ENCODE assay signal across 27 mouse cellular contexts in genomic region chr6:13854230-13854629, GRCm38 (mm10). TPM values are rescaled to one million over a fixed set of nuclear protein-coding genes. Genes with fewer than 3 reads are reported as not detected.
DNase-seq lines count a peak whose midpoint lies in the region; ATAC-seq and TF ChIP-seq lines count a peak whose summit lies in the region.
"Had no signal": no experiment of that assay in that cellular context is flagged by ENCODE, and none has a peak within 500 bp of the region (broad histone marks: within the 10 kb centered on the region; RNA-seq: fewer than 3 reads in every experiment).

No protein-coding gene starts in this region.

- H3K9me3 ChIP-seq in heart, embryonic 13.5 days, result no peaks in the 10 kb centered on the region
- no peaks in the 10 kb centered on the region for H3K9me3 ChIP-seq in liver, embryonic 11.5 days (ENCODE audit: control insufficient read depth, low read length)
- no peaks in the 10 kb centered on the region for H3K9me3 ChIP-seq in liver, postnatal 0 days (ENCODE audit: low read length)
- H3K9me3 ChIP-seq in embryonic facial prominence, embryonic 10.5 days, result no peaks in the 10 kb centered on the region
- H3K9me3 ChIP-seq in limb, embryonic 12.5 days, result no peaks in the 10 kb centered on the region
- H3K9me3 ChIP-seq: heart, embryonic 15.5 days; intestine, embryonic 15.5 days; liver, embryonic 13.5 days; lung, embryonic 15.5 days; megakaryocyte, embryonic 14.5 days; neural tube, embryonic 15.5 days; stomach, embryonic 15.5 days had no signal

- H3K4me1 ChIP-seq in heart, embryonic 13.5 days, result no peaks in the 10 kb centered on the region
- H3K4me1 ChIP-seq in liver, embryonic 11.5 days (replicated peaks; ENCODE audit: control insufficient read depth, insufficient read depth, low read length), result no peaks in the 10 kb centered on the region
- no peaks in the 10 kb centered on the region for H3K4me1 ChIP-seq in liver, postnatal 0 days (ENCODE audit: insufficient read depth)
- H3K4me1 ChIP-seq in embryonic facial prominence, embryonic 10.5 days, result no peaks in the 10 kb centered on the region; the same call in 1 of the 2 replicates
- no peaks in the 10 kb centered on the region for H3K4me1 ChIP-seq in limb, embryonic 12.5 days (replicated peaks)
- H3K4me1 ChIP-seq: heart, embryonic 15.5 days; intestine, embryonic 15.5 days; liver, embryonic 13.5 days; lung, embryonic 15.5 days; megakaryocyte, embryonic 14.5 days; neural tube, embryonic 15.5 days; stomach, embryonic 15.5 days had no signal

- 36% methylated on average over 11 of the region's 11 CpGs for WGBS in heart, embryonic 13.5 days
- WGBS in liver, embryonic 11.5 days, result 34% methylated on average over 11 of the region's 11 CpGs
- WGBS in liver, postnatal 0 days (ENCODE audit: insufficient replicate concordance), result 42% methylated on average over 10 of the region's 11 CpGs
- WGBS in embryonic facial prominence, embryonic 10.5 days, result 22% methylated on average over 11 of the region's 11 CpGs
- 26% methylated on average over 11 of the region's 11 CpGs for WGBS in limb, embryonic 12.5 days

- intact Hi-C loops in heart, postnatal 14 days (cut with DNase I), result no loop called here

- no peak for TF ChIP-seq CTCF in liver, postnatal 0 days (IDR thresholded peaks at IDR 0.05; ENCODE audit: low read depth)

- H3K4me2 ChIP-seq in heart, embryonic 13.5 days, result peak overlapping the region; percentile 28; the same call in 1 of the 2 replicates
- no peak overlapping the region for H3K4me2 ChIP-seq in liver, embryonic 11.5 days
- no peak overlapping the region for H3K4me2 ChIP-seq in liver, postnatal 0 days (ENCODE audit: low read depth, low read length)
- peak overlapping the region; percentile 27 for H3K4me2 ChIP-seq in limb, embryonic 12.5 days
- H3K4me2 ChIP-seq: heart, embryonic 15.5 days; intestine, embryonic 15.5 days; liver, embryonic 13.5 days; lung, embryonic 15.5 days; neural tube, embryonic 15.5 days; stomach, embryonic 15.5 days had no signal

- no peak for DNase-seq in heart, postnatal 14 days
- DNase-seq in liver, embryonic 11.5 days (ENCODE audit: low spot score), result no peak
- no peak for DNase-seq in liver, postnatal 0 days
- no peak for DNase-seq in embryonic facial prominence, embryonic 10.5 days (ENCODE audit: low spot score)
- no peak for DNase-seq in urinary bladder, postnatal 25 days (ENCODE audit: low spot score)
- DNase-seq in layer of hippocampus, adult 9-10 months (ENCODE audit: low spot score), result no peak
- DNase-seq: adrenal gland, adult 8-10 months; cerebellum, adult 18-20 months; cerebellum, postnatal 14 days; forebrain, postnatal 0 days; gastrocnemius, postnatal 36 days; heart, adult 2 months; kidney, postnatal 4 days; layer of hippocampus, adult 9-11 months; left cerebral cortex, postnatal 4 days; liver, embryonic 13.5 days; lung, postnatal 36 days; thymus, postnatal 36 days had no signal

- H3K36me3 ChIP-seq in heart, embryonic 13.5 days, result no peaks in the 10 kb centered on the region
- no peaks in the 10 kb centered on the region for H3K36me3 ChIP-seq in liver, embryonic 11.5 days (ENCODE audit: control insufficient read depth, insufficient read depth, low read length)
- no peaks in the 10 kb centered on the region for H3K36me3 ChIP-seq in liver, postnatal 0 days (replicated peaks; ENCODE audit: insufficient read depth, low read length)
- H3K36me3 ChIP-seq in embryonic facial prominence, embryonic 10.5 days (replicated peaks), result no peaks in the 10 kb centered on the region
- no peaks in the 10 kb centered on the region for H3K36me3 ChIP-seq in limb, embryonic 12.5 days
- H3K36me3 ChIP-seq: heart, embryonic 15.5 days; intestine, embryonic 15.5 days; liver, embryonic 13.5 days; lung, embryonic 15.5 days; neural tube, embryonic 15.5 days; stomach, embryonic 15.5 days had no signal

- no peaks in the 10 kb centered on the region for H3K27me3 ChIP-seq in heart, embryonic 13.5 days (replicated peaks)
- no peaks in the 10 kb centered on the region for H3K27me3 ChIP-seq in liver, embryonic 11.5 days (replicated peaks; ENCODE audit: control insufficient read depth, insufficient read depth, low read length)
- H3K27me3 ChIP-seq in liver, postnatal 0 days (ENCODE audit: insufficient read depth, low read length), result no peaks in the 10 kb centered on the region
- no peaks in the 10 kb centered on the region for H3K27me3 ChIP-seq in embryonic facial prominence, embryonic 10.5 days (replicated peaks; ENCODE audit: low read depth, poor library complexity, severe bottlenecking)
- H3K27me3 ChIP-seq in limb, embryonic 12.5 days, result no peaks in the 10 kb centered on the region
- H3K27me3 ChIP-seq: heart, embryonic 15.5 days; intestine, embryonic 15.5 days; liver, embryonic 13.5 days; lung, embryonic 15.5 days; megakaryocyte, embryonic 14.5 days; neural tube, embryonic 15.5 days; stomach, embryonic 15.5 days had no signal

- no peak overlapping the region for H3K4me3 ChIP-seq in heart, embryonic 13.5 days
- no peak overlapping the region for H3K4me3 ChIP-seq in liver, embryonic 11.5 days (ENCODE audit: low read depth, low read length)
- no peak overlapping the region for H3K4me3 ChIP-seq in liver, postnatal 0 days (ENCODE audit: low read depth, low read length)
- H3K4me3 ChIP-seq in embryonic facial prominence, embryonic 10.5 days, result peak overlapping the region; percentile 41; the same call in 1 of the 2 replicates
- H3K4me3 ChIP-seq in limb, embryonic 12.5 days (replicated peaks), result no peak overlapping the region
- H3K4me3 ChIP-seq: heart, adult 2 months; heart, embryonic 15.5 days; intestine, embryonic 15.5 days; liver, embryonic 13.5 days; lung, embryonic 15.5 days; megakaryocyte, embryonic 14.5 days; neural tube, embryonic 15.5 days; stomach, embryonic 15.5 days had no signal

- no peak for TF ChIP-seq EP300 in liver, postnatal 0 days (IDR thresholded peaks at IDR 0.05; ENCODE audit: low read depth)

- no peak overlapping the region for H3K9ac ChIP-seq in heart, embryonic 13.5 days
- no peak overlapping the region for H3K9ac ChIP-seq in liver, embryonic 11.5 days (ENCODE audit: low read depth, low read length)
- no peak overlapping the region for H3K9ac ChIP-seq in liver, postnatal 0 days (replicated peaks)
- H3K9ac ChIP-seq in limb, embryonic 12.5 days (replicated peaks), result no peak overlapping the region
- H3K9ac ChIP-seq: forebrain, postnatal 0 days; heart, embryonic 15.5 days; intestine, embryonic 15.5 days; liver, embryonic 13.5 days; lung, embryonic 15.5 days; neural tube, embryonic 15.5 days; stomach, embryonic 15.5 days had no signal

- no peak overlapping the region for H3K27ac ChIP-seq in heart, embryonic 13.5 days (replicated peaks)
- H3K27ac ChIP-seq in liver, embryonic 11.5 days (ENCODE audit: low read depth, low read length), result no peak overlapping the region
- H3K27ac ChIP-seq in liver, postnatal 0 days (ENCODE audit: low read depth), result no peak overlapping the region
- H3K27ac ChIP-seq in embryonic facial prominence, embryonic 10.5 days (replicated peaks), result no peak overlapping the region
- H3K27ac ChIP-seq in limb, embryonic 12.5 days, result no peak overlapping the region
- H3K27ac ChIP-seq: heart, adult 2 months; heart, embryonic 15.5 days; intestine, embryonic 15.5 days; liver, embryonic 13.5 days; lung, embryonic 15.5 days; neural tube, embryonic 15.5 days; stomach, embryonic 15.5 days had no signal

- ATAC-seq in heart, embryonic 13.5 days (ENCODE audit: extremely low read depth, insufficient number of reproducible peaks, low FRiP score, low TSS enrichment), result no peak
- ATAC-seq in liver, embryonic 11.5 days (replicated peaks; ENCODE audit: low FRiP score), result 0 out of 2 replicates have a peak, but pooled peaks have one; percentile 31
- no peak for ATAC-seq in liver, postnatal 0 days
- ATAC-seq in limb, embryonic 12.5 days (ENCODE audit: insufficient number of reproducible peaks, insufficient read depth, low FRiP score, low TSS enrichment, low read depth), result peak; percentile 42; the same call in 1 of the 2 replicates
- ATAC-seq: activated CD4-positive, CD25-positive, alpha-beta regulatory T cell, adult 4 months; forebrain, postnatal 0 days; intestine, embryonic 15.5 days had no signal

RNA-seq across cellular contexts. Expression of gene Gpr85, which starts 14.5 kb away (rescaled TPM):
- polyA plus RNA-seq in heart, embryonic 13.5 days (2015; fragmentation: Nextera tagmentation; extraction: Ambion mirVana), result 5.1 and 5.4 TPM in 2 replicates
- total RNA-seq in heart, postnatal 14 days (2021), result under 1 TPM; 0.17 to 0.27 TPM
- polyA plus RNA-seq in liver, embryonic 11.5 days (2014; fragmentation: Nextera tagmentation; extraction: Ambion mirVana), result 5.1 and 5.7 TPM in 2 replicates
- 0.11 and 0.18 TPM in 2 replicates for polyA plus RNA-seq in liver, postnatal 0 days (2015; fragmentation: Nextera tagmentation; extraction: Ambion mirVana)
- polyA plus RNA-seq in embryonic facial prominence, embryonic 10.5 days (2016; fragmentation: Nextera tagmentation; extraction: Ambion mirVana), result 4.0 and 4.4 TPM in 2 replicates
- polyA plus RNA-seq in limb, embryonic 12.5 days (2016; fragmentation: Nextera tagmentation; extraction: Ambion mirVana), result 5.1 and 5.8 TPM in 2 replicates
- total RNA-seq: gastrocnemius, postnatal 36 days had no signal
- polyA plus RNA-seq: activated CD4-positive, CD25-positive, alpha-beta regulatory T cell, adult 4 months had no signal

RNA-seq across cellular contexts. Expression of gene 2610001J05Rik, which starts 17.1 kb away (rescaled TPM):
- polyA plus RNA-seq in heart, embryonic 13.5 days (2015; fragmentation: Nextera tagmentation; extraction: Ambion mirVana), result 113 and 129 TPM in 2 replicates
- total RNA-seq in heart, postnatal 14 days (2021), result 10 to 100 TPM; 39.1 to 41.9 TPM
- polyA plus RNA-seq in liver, embryonic 11.5 days (2014; fragmentation: Nextera tagmentation; extraction: Ambion mirVana), result 72.4 and 74.0 TPM in 2 replicates
- 39.2 and 42.4 TPM in 2 replicates for polyA plus RNA-seq in liver, postnatal 0 days (2015; fragmentation: Nextera tagmentation; extraction: Ambion mirVana)
- 86.5 and 90.9 TPM in 2 replicates for polyA plus RNA-seq in embryonic facial prominence, embryonic 10.5 days (2016; fragmentation: Nextera tagmentation; extraction: Ambion mirVana)
- polyA plus RNA-seq in limb, embryonic 12.5 days (2016; fragmentation: Nextera tagmentation; extraction: Ambion mirVana), result 99.3 and 100.0 TPM in 2 replicates

Comparison
In these comparisons a context has a peak if more than half of its experiments do, and no peak if none do; other contexts are left out.
1. ATAC-seq: peak in liver, embryonic 11.5 days (single experiment) and limb, embryonic 12.5 days (single experiment); none in heart, embryonic 13.5 days (single experiment) and liver, postnatal 0 days (single experiment).
2. H3K4me2 ChIP-seq: peak in heart, embryonic 13.5 days (single experiment) and limb, embryonic 12.5 days (single experiment); none in liver, embryonic 11.5 days (single experiment) and liver, postnatal 0 days (single experiment).